Mouse (Mus musculus) midbrain, postnatal 0 days (tissue): Measurements from ENCODE around the gene Kif1a. TPM values are rescaled to one million over a fixed set of nuclear protein-coding genes. Genes with fewer than 3 reads are reported as not detected.

ENCODE experiments used
- ATAC-seq: fragments of 200-750 bp; cut with Nextera tagmentation; 2 replicates; pipeline ENCODE4 v1.8.0; 2017; ENCODE audit warnings: moderate number of reproducible peaks, mild to moderate bottlenecking, moderate TSS enrichment, moderate library complexity; ENCODE audit not compliant: low FRiP score
- DNase-seq: peaks from one replicate; pipeline ENCODE4 v3.0.0-alpha.2; 2015; ENCODE audit warnings: low spot score
- H3K27ac ChIP-seq: fragments of 300-500 bp; sonication (generic); 2 replicates; pipeline ENCODE4 v1.5.1; 2014; ENCODE audit warnings: low read depth, mild to moderate bottlenecking, low read length, mixed read lengths
- H3K27me3 ChIP-seq: fragments of 300-500 bp; sonication (generic); 2 replicates; pipeline ENCODE4 v1.6.1; 2014; ENCODE audit warnings: low read length, control low read depth, mixed read lengths; ENCODE audit not compliant: insufficient read depth
- H3K36me3 ChIP-seq: fragments of 300-500 bp; sonication (generic); 2 replicates; pipeline ENCODE4 v1.6.1; 2014; ENCODE audit warnings: low read length, control low read depth, mixed read lengths; ENCODE audit not compliant: insufficient read depth
- H3K4me1 ChIP-seq: fragments of 300-500 bp; sonication (generic); 2 replicates; pipeline ENCODE4 v1.6.1; 2014; ENCODE audit warnings: mild to moderate bottlenecking, control low read depth, antibody characterized with exemption, low read length, mixed read lengths; ENCODE audit not compliant: insufficient read depth
- H3K4me2 ChIP-seq: fragments of 300-500 bp; sonication (generic); 2 replicates; pipeline ENCODE4 v1.6.1; 2014; ENCODE audit warnings: low read depth, mild to moderate bottlenecking, low read length, mixed read lengths; ENCODE audit not compliant: poor library complexity, severe bottlenecking
- H3K4me3 ChIP-seq: fragments of 300-500 bp; sonication (generic); 2 replicates; pipeline ENCODE4 v1.5.1; 2014; ENCODE audit warnings: low read depth, mild to moderate bottlenecking, low read length, moderate library complexity
- H3K9ac ChIP-seq: fragments of 300-500 bp; sonication (generic); replicated peaks from 2 replicates; pipeline ENCODE4 v1.6.1; 2014; ENCODE audit warnings: mild to moderate bottlenecking, low read length, moderate library complexity, mixed read lengths; ENCODE audit not compliant: poor library complexity, severe bottlenecking
- H3K9me3 ChIP-seq: fragments of 300-500 bp; sonication (generic); 2 replicates; pipeline ENCODE4 v1.6.1; 2016; ENCODE audit warnings: low read length, control low read depth
- CTCF ChIP-seq: IDR thresholded peaks from 2 replicates; pipeline ENCODE4 v1.5.1; 2016; ENCODE audit warnings: antibody characterized with exemption, mild to moderate bottlenecking
- WGBS: fragments of 180-500 bp; shearing (Covaris S2); extraction: QIAGEN DNeasy Blood & Tissue Kit; methylation state at CpG from one replicate; pipeline ENCODE4 v1.1.7; 2014; 5-methylcytosine and 5-hydroxymethylcytosine counted together
- polyA plus RNA-seq: library from polyadenylated mRNA; unstranded; fragments of >200 nt; fragmentation: Nextera tagmentation; extraction: Ambion mirVana; gene quantifications from 2 replicates; pipeline ENCODE4 v1.2.1, GENCODE M21; 2015
- total RNA-seq: library from RNA; depleted of rRNA; stranded (reverse); fragments of >200 nt; gene quantifications from 2 replicates; pipeline ENCODE4 v1.2.3, GENCODE M21; 2014

Kif1a gene
- total and polyA plus RNA-seq, 2 experiments from 2014 or later = 677 to 716 TPM

DNA sequence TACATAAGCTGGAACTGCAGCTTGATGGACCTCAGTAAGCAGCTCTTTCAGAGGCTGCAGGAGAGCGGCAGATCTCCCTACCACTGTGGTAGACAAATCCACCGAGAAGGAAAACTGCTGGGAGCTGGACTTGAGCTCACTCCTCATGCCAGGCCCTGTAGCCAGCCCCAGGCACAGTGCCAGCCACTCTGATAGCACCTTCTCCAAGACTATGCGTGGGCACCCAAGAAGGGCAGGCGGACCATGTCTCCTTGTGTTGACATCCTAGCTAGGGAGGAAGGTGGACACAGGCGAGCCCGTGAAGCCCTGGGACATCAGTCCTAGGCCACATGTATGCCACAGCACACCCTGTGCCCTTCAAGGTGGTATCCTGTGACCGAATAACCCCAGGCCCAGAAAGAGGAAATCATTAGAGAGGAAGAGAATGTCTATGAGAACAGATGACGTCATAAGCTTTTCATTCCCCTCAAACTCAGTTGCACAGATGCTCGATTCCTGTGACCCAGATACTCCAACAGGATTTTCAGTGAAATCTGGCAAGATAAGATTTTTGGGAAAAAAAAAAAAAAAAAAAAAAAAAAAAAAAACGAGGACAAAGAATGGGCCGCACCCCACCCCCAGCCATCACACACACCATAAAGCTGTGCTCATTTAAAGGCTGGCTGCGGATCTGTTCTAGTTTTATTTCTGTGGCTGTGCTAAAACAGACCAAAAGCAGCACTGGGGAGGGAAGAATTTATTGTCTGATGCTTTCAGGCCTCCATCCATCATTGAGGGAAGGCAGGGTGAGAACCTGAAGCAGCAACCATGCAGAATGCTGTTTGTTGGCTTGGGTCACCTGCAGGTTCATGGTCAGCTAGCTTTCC lies 18.1 kb downstream of the Kif1a start:
- ATAC-seq (no peak), DNase-seq (no peak)
- peaks cover 41% of the 10 kb centered on the region for H3K36me3 ChIP-seq
- no peak overlapping the region for H3K4me3 ChIP-seq
- 80% methylated on average over 12 of the region's 12 CpGs for WGBS
- no peak overlapping the region for H3K4me2 ChIP-seq
- H3K9me3 ChIP-seq = no peaks in the 10 kb centered on the region
- H3K27ac ChIP-seq = peak overlapping the region; percentile 32
- 0 out of 2 replicates have a peak, but pooled peaks cover 3% of the 10 kb centered on the region for H3K4me1 ChIP-seq
- H3K27me3 ChIP-seq = no peaks in the 10 kb centered on the region
- no peak for TF ChIP-seq CTCF
- H3K9ac ChIP-seq = no peak overlapping the region

DNA sequence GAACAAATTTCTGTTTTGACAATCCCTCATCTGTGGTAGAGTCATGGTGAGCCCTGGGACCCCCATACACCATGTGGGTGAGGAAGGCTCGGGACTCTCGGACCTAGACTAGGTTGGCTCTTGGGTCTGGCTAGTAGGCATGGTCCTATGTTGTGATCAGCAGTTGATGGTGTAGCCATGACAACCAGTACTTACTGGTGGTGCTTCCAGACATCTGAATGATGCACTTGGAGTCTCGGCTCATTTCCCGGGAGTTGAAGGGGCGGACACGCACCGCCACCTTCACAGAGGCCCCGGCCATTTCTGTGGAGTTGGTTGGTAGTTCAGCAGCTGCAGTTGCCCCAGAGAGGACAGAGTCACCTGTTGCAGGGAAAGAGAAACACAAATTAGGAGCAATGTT lies 19.6 kb downstream of the Kif1a start:
- H3K27me3 ChIP-seq = no peaks in the 10 kb centered on the region
- TF ChIP-seq CTCF = no peak
- H3K4me1 ChIP-seq = 0 out of 2 replicates have a peak, but pooled peaks cover 3% of the 10 kb centered on the region
- H3K9ac ChIP-seq = no peak overlapping the region
- no peak overlapping the region for H3K4me2 ChIP-seq
- ATAC-seq = no peak
- no peaks in the 10 kb centered on the region for H3K9me3 ChIP-seq
- 63% methylated on average over 8 of the region's 8 CpGs for WGBS
- no peak overlapping the region for H3K4me3 ChIP-seq
- no peak overlapping the region for H3K27ac ChIP-seq
- H3K36me3 ChIP-seq = peaks cover 50% of the 10 kb centered on the region
- no peak for DNase-seq

DNA sequence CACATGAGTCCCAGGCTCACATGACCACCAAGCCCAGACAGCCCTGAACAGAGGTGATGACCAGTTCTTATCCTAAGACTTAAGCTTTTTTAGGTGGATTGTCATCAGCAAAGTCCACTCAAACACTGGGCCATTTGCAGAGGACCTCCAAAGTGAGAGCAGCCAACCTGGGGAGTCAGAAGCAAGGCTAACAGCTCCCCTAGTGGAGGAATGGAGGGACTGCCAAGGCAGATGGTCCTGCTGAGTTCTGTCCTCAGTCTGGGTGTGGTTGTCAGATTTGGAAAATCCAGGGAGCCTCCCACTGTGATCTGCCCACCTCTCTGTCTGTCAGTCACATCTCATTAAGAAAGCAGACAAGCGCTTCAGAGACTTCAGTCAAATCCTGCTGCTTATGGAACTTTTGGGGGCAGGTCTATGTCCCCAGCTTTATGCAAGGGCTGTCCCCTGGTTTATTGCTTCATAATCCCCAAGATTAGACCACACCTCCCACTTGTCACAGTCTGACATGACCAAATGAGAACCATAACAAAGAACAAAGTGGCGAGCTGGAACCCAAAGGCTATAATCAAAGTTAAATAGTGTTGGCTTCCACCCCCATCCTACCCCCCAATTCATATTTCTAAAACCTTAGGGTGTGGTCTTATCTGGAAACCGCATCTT lies 20.7 kb downstream of the Kif1a start:
- peak; percentile 85 for TF ChIP-seq CTCF
- Histone ChIP-seq H3K4me3 (no peak overlapping the region), H3K9ac (no peak overlapping the region), H3K4me2 (no peak overlapping the region), H3K27ac (no peak overlapping the region), H3K4me1 (0 out of 2 replicates have a peak, but pooled peaks cover 3% of the 10 kb centered on the region), H3K36me3 (peaks cover 61% of the 10 kb centered on the region), H3K27me3 (no peaks in the 10 kb centered on the region), H3K9me3 (no peaks in the 10 kb centered on the region)
- ATAC-seq (no peak), DNase-seq (peak; percentile 74)
- 85% methylated on average over 3 of the region's 3 CpGs for WGBS

GRCm38 (mm10) chr1:93079602-93080001 lies 22.1 kb downstream of the Kif1a start:
- DNase-seq = peak; percentile 27
- no peak for TF ChIP-seq CTCF
- no peak overlapping the region for H3K27ac ChIP-seq
- H3K4me2 ChIP-seq = no peak overlapping the region
- peaks cover 75% of the 10 kb centered on the region for H3K36me3 ChIP-seq
- no peak overlapping the region for H3K9ac ChIP-seq
- H3K4me3 ChIP-seq = no peak overlapping the region
- no peaks in the 10 kb centered on the region for H3K9me3 ChIP-seq
- H3K4me1 ChIP-seq = 0 out of 2 replicates have a peak, but pooled peaks cover 3% of the 10 kb centered on the region
- H3K27me3 ChIP-seq = no peaks in the 10 kb centered on the region
- WGBS = 45% methylated on average over 3 of the region's 3 CpGs
- ATAC-seq = peak; percentile 29

GRCm38 (mm10) chr1:93072279-93072865 lies 29.4 kb downstream of the Kif1a start:
- Histone ChIP-seq H3K9me3 (no peaks in the 10 kb centered on the region), H3K9ac (no peak overlapping the region), H3K27me3 (no peaks in the 10 kb centered on the region), H3K4me3 (no peak overlapping the region), H3K36me3 (peaks cover 82% of the 10 kb centered on the region), H3K4me1 (no peaks in the 10 kb centered on the region), H3K4me2 (no peak overlapping the region), H3K27ac (no peak overlapping the region)
- peak; percentile 46 for TF ChIP-seq CTCF
- ATAC-seq (no peak), DNase-seq (peak; percentile 51)
- 74% methylated on average over 2 of the region's 2 CpGs for WGBS
